Mouse (Mus musculus) midbrain, embryonic 15.5 days (tissue): ENCODE measurements around the gene Sult1a1. TPM values are rescaled to one million over a fixed set of nuclear protein-coding genes. Genes with fewer than 3 reads are reported as not detected.
A peak's percentile ranks its signal among the peaks of the same experiment; 100 is the strongest.

ENCODE experiments used
- ATAC-seq: fragments of 200-750 bp; cut with Nextera tagmentation; replicated peaks from 2 replicates; pipeline ENCODE4 v1.8.0; 2017; ENCODE audit warnings: moderate TSS enrichment
- H3K27ac ChIP-seq: fragments of 300-500 bp; sonication (generic); 2 replicates; pipeline ENCODE4 v1.5.1; 2015; ENCODE audit warnings: mild to moderate bottlenecking, inconsistent platforms
- H3K27me3 ChIP-seq: fragments of 300-500 bp; sonication (generic); replicated peaks from 2 replicates; pipeline ENCODE4 v1.6.1; 2015; ENCODE audit warnings: inconsistent platforms
- H3K36me3 ChIP-seq: fragments of 300-500 bp; sonication (generic); replicated peaks from 2 replicates; pipeline ENCODE4 v1.6.1; 2015; ENCODE audit warnings: inconsistent platforms
- H3K4me1 ChIP-seq: fragments of 300-500 bp; sonication (generic); 2 replicates; pipeline ENCODE4 v1.6.1; 2015; ENCODE audit warnings: inconsistent platforms
- H3K4me2 ChIP-seq: fragments of 300-500 bp; sonication (generic); 2 replicates; pipeline ENCODE4 v1.6.1; 2015; ENCODE audit warnings: inconsistent platforms, mild to moderate bottlenecking, moderate library complexity
- H3K4me3 ChIP-seq: fragments of 300-500 bp; sonication (generic); 2 replicates; pipeline ENCODE4 v1.5.1; 2015; ENCODE audit warnings: mild to moderate bottlenecking, inconsistent platforms
- H3K9ac ChIP-seq: fragments of 300-500 bp; sonication (generic); 2 replicates; pipeline ENCODE4 v1.6.1; 2015; ENCODE audit warnings: mild to moderate bottlenecking, inconsistent platforms
- H3K9me3 ChIP-seq: fragments of 300-500 bp; sonication (generic); 2 replicates; pipeline ENCODE4 v1.6.1; 2016; ENCODE audit warnings: inconsistent platforms
- WGBS: fragments of 180-500 bp; shearing (Covaris S2); methylation state at CpG from one replicate; pipeline ENCODE4 v1.1.7; 2015; ENCODE audit warnings: mixed read lengths; 5-methylcytosine and 5-hydroxymethylcytosine counted together
- polyA plus RNA-seq: library from polyadenylated mRNA; unstranded; fragments of >200 nt; fragmentation: Nextera tagmentation; extraction: Ambion mirVana; gene quantifications from 2 replicates; pipeline ENCODE4 v1.2.1, GENCODE M21; 2015

Sult1a1 gene
- polyA plus RNA-seq, result 8.3 and 8.9 TPM in 2 replicates

DNA sequence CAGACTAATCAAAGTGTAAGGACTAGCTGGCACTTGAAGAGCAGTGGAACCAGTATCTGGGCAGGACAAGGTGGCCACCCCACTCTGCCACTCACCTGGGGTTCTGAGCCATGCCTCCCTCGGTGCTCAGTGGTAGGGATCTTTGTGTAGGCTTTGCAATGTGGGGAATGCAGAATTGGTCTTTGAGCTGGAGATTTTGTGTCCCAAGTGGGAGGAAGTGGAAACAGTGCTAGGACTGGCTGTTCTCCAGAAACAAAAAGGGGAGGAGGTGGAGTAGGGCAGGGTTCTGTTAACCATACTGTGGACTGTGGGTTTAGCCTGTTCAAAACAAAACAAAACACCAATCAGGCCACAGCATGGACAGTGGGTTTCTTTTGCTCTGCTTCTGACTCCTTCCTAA, at the start of gene Sult1a1:
Gene Sult1a1, minus strand, starts transcription at position 226 of the 400 bp plus-strand sequence.
- Histone ChIP-seq H3K27ac (no peak within 1 kb of the TSS), H3K4me3 (no peak within 1 kb of the TSS), H3K4me2 (no peak within 1 kb of the TSS), H3K9me3 (no peaks in the 10 kb centered on the region), H3K9ac (no peak within 1 kb of the TSS), H3K27me3 (no peaks in the 10 kb centered on the region), H3K4me1 (no peaks in the 10 kb centered on the region), H3K36me3 (peaks cover 6% of the 10 kb centered on the region; the same call in 1 of the 2 replicates)
- WGBS, result 95% methylated on average over 1 of the region's 1 CpGs
- no peak for ATAC-seq

DNA sequence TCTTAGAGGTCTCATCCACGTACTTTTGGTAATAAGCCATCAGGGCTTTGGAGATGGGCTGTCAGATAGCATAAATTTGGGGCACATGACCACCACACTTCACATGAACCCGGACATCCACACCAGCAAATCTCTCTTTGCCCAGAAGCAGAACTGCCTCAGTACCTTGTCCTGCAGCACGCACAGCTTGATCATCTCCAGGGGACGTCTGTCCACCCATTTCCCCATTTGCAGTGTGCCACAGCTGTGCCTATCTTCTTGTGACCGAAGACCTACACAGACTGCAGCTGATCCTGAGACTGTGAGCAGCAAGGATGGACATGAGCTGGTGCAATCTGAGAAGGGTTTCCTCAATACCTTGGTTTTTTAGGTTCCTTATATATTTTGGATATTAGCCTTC, 49.4 kb upstream of the Sult1a1 start:
- H3K4me1 ChIP-seq, result no peaks in the 10 kb centered on the region
- no peak overlapping the region for H3K4me2 ChIP-seq
- H3K9me3 ChIP-seq, result no peaks in the 10 kb centered on the region
- H3K27me3 ChIP-seq, result no peaks in the 10 kb centered on the region
- no peak overlapping the region for H3K4me3 ChIP-seq
- WGBS, result 85% methylated on average over 5 of the region's 5 CpGs
- H3K36me3 ChIP-seq, result no peaks in the 10 kb centered on the region
- no peak for ATAC-seq
- no peak overlapping the region for H3K9ac ChIP-seq
- no peak overlapping the region for H3K27ac ChIP-seq

DNA sequence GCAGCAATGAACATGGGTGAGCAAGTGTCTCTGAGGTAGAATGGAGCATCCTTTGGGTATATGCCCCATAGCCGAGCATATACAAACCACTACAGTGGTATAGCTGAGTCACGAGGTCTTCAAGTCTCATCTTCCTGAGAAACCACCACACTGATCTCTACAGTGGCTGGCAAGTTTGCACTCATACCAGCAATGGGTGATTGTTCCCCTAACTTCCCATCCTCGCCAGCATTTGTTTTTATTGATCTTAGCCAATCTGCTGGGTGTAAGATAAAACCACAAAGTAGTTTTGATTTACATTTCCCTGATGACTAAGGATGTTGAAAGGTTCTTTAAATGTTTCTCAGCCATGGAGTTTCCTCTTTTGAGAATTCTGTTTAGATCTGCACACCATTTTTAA, 48.8 kb upstream of the Sult1a1 start:
- H3K27me3 ChIP-seq, result no peaks in the 10 kb centered on the region
- no peak for ATAC-seq
- H3K27ac ChIP-seq, result no peak overlapping the region
- no peaks in the 10 kb centered on the region for H3K9me3 ChIP-seq
- H3K9ac ChIP-seq, result no peak overlapping the region
- no peaks in the 10 kb centered on the region for H3K36me3 ChIP-seq
- H3K4me1 ChIP-seq, result no peaks in the 10 kb centered on the region
- H3K4me2 ChIP-seq, result no peak overlapping the region
- 63% methylated on average over 3 of the region's 3 CpGs for whole genome bisulfite sequencing
- no peak overlapping the region for H3K4me3 ChIP-seq

DNA sequence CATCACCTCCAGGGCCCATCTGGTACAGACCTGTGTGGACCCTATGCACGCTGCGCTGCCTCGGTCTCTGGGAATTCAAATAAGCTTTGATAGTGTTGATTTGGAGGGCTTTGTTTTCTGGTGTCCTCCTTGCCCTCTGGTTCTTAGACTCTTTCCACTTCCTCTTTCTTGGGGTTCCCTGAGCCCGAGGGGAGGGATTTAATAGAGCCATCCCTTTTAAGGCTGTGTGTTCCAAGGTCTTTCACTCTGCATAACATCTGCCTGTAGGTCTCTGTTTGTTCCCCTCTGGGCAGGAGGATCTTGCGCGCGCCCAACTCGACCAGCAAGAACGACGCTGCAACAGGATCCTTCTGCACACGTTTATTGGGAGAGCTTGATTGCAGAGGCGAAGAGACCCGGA, 45.4 kb upstream of the Sult1a1 start:
- ATAC-seq, result no peak
- Histone ChIP-seq H3K4me2 (no peak overlapping the region), H3K27me3 (no peaks in the 10 kb centered on the region), H3K4me3 (no peak overlapping the region), H3K9ac (no peak overlapping the region), H3K27ac (no peak overlapping the region), H3K4me1 (no peaks in the 10 kb centered on the region), H3K36me3 (no peaks in the 10 kb centered on the region), H3K9me3 (no peaks in the 10 kb centered on the region)
- 90% methylated on average over 13 of the region's 13 CpGs for WGBS

DNA sequence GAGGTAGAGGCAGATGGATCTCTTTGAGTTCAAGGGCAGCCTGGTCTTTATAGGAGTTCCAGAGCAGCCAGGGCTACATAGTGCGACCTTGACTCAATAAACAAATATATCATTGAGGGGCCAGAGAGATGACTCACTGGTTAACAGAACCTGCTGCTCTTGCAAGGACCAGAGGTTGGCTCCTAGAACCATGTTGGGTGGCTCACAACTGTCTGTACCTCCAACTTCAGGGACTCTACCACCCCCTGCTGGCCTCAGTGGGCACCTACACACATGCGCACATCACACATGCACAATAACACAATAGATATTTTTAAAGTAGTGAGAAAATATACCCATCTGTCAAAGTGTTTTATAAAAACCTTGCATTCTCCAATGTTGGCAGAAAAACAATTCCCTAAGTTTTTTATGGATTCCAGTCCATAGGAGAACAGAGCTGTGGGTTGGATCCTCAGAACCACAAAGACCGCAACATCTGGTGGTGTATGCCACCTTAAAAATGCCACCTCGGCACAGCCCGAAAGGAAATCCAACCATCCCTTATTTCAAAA, 42.6 kb upstream of the Sult1a1 start:
- no peaks in the 10 kb centered on the region for H3K9me3 ChIP-seq

DNA sequence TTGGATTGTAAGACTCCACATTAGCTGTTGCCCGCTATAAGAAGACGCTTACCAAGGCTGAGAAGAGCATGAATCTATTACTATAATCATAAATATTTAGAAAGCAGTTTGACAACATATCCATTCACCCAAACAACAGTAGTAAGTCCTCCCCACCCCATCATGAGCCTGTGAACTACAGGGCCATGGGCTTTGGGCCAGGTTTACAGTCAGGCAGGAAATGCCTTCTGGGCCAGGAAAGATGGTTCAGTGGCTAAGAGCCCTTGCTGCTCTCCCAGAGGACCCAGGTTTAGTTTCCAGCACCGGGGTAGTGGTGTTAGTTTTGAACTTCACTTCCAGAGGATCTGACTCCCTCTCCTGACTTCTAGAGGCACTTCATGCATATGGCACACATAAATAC, 41.3 kb upstream of the Sult1a1 start:
- Histone ChIP-seq H3K9me3 (no peaks in the 10 kb centered on the region), H3K4me1 (no peaks in the 10 kb centered on the region), H3K4me3 (no peak overlapping the region), H3K27me3 (no peaks in the 10 kb centered on the region), H3K27ac (no peak overlapping the region), H3K4me2 (no peak overlapping the region), H3K36me3 (no peaks in the 10 kb centered on the region), H3K9ac (no peak overlapping the region)
- no peak for ATAC-seq
- WGBS, result 91% methylated on average over 3 of the region's 3 CpGs

More for the DNA sequence above, 42.6 kb upstream of the Sult1a1 start:
- WGBS, result 95% methylated on average over 5 of the region's 5 CpGs
- H3K36me3 ChIP-seq, result no peaks in the 10 kb centered on the region
- H3K27me3 ChIP-seq, result no peaks in the 10 kb centered on the region
- H3K4me2 ChIP-seq, result no peak overlapping the region
- no peak overlapping the region for H3K4me3 ChIP-seq
- H3K27ac ChIP-seq, result no peak overlapping the region
- no peak for ATAC-seq
- no peaks in the 10 kb centered on the region for H3K4me1 ChIP-seq
- H3K9ac ChIP-seq, result no peak overlapping the region

DNA sequence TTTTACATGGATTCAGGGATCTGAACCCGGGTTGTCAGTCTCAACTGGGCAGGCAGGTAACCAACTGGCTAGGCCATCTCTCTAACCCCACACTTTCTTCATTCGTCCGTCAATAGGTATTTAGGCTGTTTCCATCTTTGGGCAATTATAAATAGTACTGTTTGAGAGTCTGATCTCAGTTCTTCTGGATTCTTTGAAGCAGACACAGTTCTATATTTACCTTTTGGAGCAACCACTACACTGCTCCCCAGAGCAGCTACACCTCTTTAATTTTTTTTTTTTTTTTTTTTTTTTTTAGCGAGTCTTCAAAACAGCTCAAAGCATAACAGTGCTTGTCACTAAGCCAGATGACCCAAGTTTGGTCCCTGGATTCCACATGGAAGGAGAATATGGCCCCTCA, 39.4 kb upstream of the Sult1a1 start:
- WGBS, result 81% methylated on average over 4 of the region's 4 CpGs

DNA sequence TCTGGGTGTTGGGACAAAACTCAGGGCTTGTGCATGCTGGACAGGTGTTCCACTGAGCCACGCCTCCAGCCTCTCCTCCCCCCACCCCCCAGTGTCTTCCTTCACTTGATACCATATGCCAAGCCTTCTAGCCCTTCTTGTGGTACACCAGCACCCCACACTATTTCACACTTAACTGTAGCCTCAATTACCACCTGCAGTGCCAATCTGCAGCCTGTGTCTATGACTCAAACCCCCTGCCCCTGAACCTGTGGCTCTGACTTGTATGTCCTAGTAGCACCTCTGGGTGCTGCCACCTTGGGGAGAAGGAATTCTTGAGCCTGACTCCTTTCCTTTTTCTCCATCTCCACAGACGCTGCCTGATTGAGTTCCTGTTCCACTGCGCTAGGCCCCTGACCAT, 35.7 kb upstream of the Sult1a1 start:
- no peaks in the 10 kb centered on the region for H3K4me1 ChIP-seq
- no peak overlapping the region for H3K4me2 ChIP-seq
- no peak overlapping the region for H3K27ac ChIP-seq
- H3K4me3 ChIP-seq, result no peak overlapping the region
- no peaks in the 10 kb centered on the region for H3K36me3 ChIP-seq
- no peaks in the 10 kb centered on the region for H3K9me3 ChIP-seq
- ATAC-seq, result no peak
- 88% methylated on average over 3 of the region's 3 CpGs for WGBS
- H3K9ac ChIP-seq, result no peak overlapping the region
- no peaks in the 10 kb centered on the region for H3K27me3 ChIP-seq

More for the DNA sequence above, 39.4 kb upstream of the Sult1a1 start:
- H3K36me3 ChIP-seq, result no peaks in the 10 kb centered on the region
- no peaks in the 10 kb centered on the region for H3K4me1 ChIP-seq
- H3K4me2 ChIP-seq, result no peak overlapping the region
- H3K27me3 ChIP-seq, result no peaks in the 10 kb centered on the region
- H3K9me3 ChIP-seq, result no peaks in the 10 kb centered on the region
- H3K9ac ChIP-seq, result no peak overlapping the region
- no peak for ATAC-seq
- H3K4me3 ChIP-seq, result no peak overlapping the region
- H3K27ac ChIP-seq, result no peak overlapping the region

DNA sequence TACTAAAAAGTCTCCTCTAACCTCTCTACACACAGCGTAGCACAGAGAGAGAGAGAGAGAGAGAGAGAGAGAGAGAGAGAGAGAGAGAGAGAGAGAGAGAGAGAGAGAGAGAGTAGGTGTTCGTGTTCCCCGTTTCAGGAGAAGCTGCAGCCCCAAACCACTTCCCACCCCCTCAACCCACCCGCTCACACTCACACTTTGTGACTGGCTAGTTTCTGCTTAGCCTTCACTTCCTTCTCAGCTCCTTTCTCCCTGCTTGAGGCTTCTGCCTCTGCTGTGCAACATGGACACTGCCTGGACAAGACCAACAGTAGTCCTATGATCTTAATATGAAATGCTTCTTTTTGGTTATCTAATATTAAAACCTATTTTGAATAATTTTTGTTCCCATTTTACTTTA, 34.0 kb upstream of the Sult1a1 start:
- Histone ChIP-seq H3K4me3 (no peak overlapping the region), H3K27ac (no peak overlapping the region), H3K9me3 (no peaks in the 10 kb centered on the region), H3K4me1 (peaks cover 2% of the 10 kb centered on the region), H3K36me3 (no peaks in the 10 kb centered on the region), H3K27me3 (no peaks in the 10 kb centered on the region), H3K4me2 (no peak overlapping the region), H3K9ac (no peak overlapping the region)
- ATAC-seq, result no peak
- 70% methylated on average over 4 of the region's 4 CpGs for WGBS

DNA sequence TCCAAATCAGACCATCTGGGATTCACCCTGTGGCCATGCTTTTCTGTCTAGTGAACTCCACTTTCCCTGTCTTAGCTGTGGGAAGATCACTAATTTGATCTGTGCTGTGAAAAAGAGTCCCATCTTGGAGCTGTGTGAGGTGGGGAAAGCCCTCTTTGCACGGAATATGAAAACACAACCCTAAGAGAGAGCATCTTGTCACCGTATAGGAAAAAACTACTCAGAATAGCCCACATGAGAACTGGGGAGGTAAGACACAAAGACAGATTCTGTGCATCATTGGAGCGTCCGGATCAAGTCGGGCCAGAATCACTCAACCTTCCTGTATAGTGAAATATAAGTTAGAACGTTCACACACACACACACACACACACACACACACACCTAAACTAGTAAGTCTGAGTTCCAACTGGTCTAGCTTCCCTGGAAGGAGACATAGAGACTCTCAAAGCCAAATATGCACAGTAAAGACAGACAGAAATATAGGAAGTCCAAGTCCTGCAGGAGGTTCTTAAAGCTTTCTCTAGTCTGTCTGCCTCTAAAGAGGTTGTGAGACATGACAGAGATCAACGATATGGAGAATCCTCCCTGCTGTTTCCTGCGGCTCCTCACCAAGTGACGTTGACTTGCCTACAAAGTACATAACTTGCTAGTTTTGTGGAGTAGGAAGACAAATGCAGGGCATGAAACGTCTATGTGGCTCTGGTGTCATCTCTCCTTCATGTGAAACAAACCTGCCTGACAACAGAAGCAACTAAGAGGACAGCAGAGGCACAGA, 32.1 kb upstream of the Sult1a1 start:
- WGBS, result 85% methylated on average over 10 of the region's 10 CpGs
- Histone ChIP-seq H3K4me3 (no peak overlapping the region), H3K36me3 (no peaks in the 10 kb centered on the region), H3K9ac (no peak overlapping the region), H3K4me2 (no peak overlapping the region), H3K27ac (no peak overlapping the region), H3K27me3 (no peaks in the 10 kb centered on the region), H3K9me3 (no peaks in the 10 kb centered on the region), H3K4me1 (peaks cover 12% of the 10 kb centered on the region)
- no peak for ATAC-seq

DNA sequence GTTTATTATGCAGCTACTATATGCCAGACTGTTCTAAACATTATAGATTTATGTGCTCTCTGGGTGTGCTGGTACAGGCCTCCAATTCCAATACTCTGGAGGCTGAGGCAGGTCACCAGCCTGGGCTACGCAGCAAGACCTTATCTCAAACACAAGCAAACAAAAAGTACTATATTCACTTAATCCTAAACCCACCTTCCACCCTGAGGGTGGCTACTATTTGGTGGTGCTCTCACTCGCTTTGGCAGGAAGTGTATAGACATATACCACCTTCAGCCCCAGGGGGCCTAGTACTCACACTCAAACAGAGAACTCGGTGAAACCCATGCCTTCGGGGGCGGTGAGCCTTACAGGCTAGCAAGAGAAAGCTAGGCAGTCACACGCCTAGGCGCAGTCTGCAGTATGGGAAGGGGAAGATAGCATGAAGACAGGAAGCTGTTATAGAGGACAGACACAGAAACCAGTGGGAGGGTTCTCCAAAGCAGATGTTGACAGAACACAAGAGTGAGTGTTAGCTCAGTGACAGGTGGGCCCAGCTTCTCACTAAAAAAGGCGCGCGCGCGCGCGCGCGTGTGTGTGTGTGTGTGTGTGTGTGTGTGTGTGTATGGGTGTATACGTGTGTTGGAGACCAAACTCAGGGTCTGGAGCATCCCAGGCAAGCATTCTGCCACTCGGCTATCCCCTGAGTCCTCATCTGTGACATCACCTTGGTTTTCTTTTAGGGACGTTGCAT, 31.4 kb upstream of the Sult1a1 start, which contains the start of gene Coro1a:
Gene Coro1a, minus strand, starts transcription at position 346 of the 733 bp plus-strand sequence.
- peaks cover 19% of the 10 kb centered on the region for H3K4me1 ChIP-seq
- H3K27me3 ChIP-seq, result no peaks in the 10 kb centered on the region
- H3K4me3 ChIP-seq, result no peak within 1 kb of the TSS
- H3K27ac ChIP-seq, result no peak within 1 kb of the TSS
- H3K9me3 ChIP-seq, result no peaks in the 10 kb centered on the region
- H3K36me3 ChIP-seq, result no peaks in the 10 kb centered on the region
- 93% methylated on average over 19 of the region's 19 CpGs for WGBS
- H3K4me2 ChIP-seq, result no peak within 1 kb of the TSS
- no peak for ATAC-seq
- H3K9ac ChIP-seq, result no peak within 1 kb of the TSS

DNA sequence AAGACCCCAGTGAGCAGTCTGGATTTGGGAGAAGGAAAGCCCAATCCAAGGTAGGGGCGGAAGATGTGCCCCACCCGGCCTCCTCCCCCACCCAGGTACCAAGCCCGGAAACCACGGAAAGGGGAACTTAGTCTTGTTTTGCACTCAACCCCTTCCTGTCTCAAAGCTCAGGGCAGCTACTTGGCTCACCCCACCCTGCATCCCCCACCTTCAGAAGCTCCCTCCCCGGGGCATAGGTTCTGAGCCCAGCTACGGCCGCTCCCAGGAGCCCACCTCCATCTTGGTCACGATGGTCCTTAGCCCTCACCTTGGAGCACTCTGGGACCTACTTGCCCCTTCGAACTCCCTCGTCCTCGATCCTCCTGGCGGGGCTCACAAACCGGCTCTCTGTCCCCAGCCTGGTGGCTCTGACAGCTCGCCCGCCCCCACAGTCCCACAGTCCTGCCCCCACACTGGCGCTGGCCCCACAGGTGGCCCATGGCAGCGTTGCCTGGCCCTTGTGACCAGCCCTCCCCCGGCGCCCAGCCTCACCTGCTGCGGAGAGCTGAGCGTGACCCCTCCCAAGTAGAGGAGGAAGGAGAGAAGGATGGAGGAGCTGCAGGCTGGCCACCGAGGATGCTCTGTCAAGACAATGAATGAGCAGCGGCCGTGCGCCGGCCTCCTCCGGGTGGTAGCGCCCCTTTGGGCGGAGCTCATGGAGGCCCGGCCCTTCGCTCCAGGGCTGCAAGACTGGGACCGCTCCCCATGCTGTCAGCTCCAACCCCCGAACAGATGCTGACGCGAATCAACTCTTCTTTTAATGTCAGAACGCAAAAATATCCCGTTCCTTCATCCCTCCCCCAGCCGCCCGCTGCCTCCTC, 28.1 kb upstream of the Sult1a1 start:
- H3K9ac ChIP-seq, result peak overlapping the region; percentile 98
- WGBS, result under 1% methylated on average over 39 of the region's 39 CpGs
- peak; percentile 89 for ATAC-seq
- H3K4me2 ChIP-seq, result peak overlapping the region; percentile 72
- H3K4me1 ChIP-seq, result peaks cover 42% of the 10 kb centered on the region
- peaks cover 7% of the 10 kb centered on the region for H3K36me3 ChIP-seq
- no peaks in the 10 kb centered on the region for H3K27me3 ChIP-seq
- H3K4me3 ChIP-seq, result peak overlapping the region; percentile 89
- H3K9me3 ChIP-seq, result no peaks in the 10 kb centered on the region
- peak overlapping the region; percentile 90 for H3K27ac ChIP-seq
